Mouse (Mus musculus) cortical plate, adult 2 months (tissue): Measurements from ENCODE around the gene Cdk2ap1. TPM values are rescaled to one million over a fixed set of nuclear protein-coding genes. Genes with fewer than 3 reads are reported as not detected.
A peak's percentile ranks its signal among the peaks of the same experiment; 100 is the strongest.
"Not testable (repeated sequence)": the region's sequence is repeated elsewhere in the genome, so short reads cannot be mapped to it uniquely, and the experiment has no call there.

Experiments used
- H3K27ac ChIP-seq: fragments of 200-500 bp; 2 replicates; pipeline ENCODE4 v1.5.1; 2012; ENCODE audit warnings: low read length, control low read depth, inconsistent platforms; ENCODE audit not compliant: insufficient read depth
- H3K4me1 ChIP-seq: fragments of 200-500 bp; 2 replicates; pipeline ENCODE4 v1.6.1; 2011; ENCODE audit warnings: low read length; ENCODE audit not compliant: control insufficient read depth, insufficient read depth
- H3K4me3 ChIP-seq: fragments of 200-500 bp; 2 replicates; pipeline ENCODE4 v1.5.1; 2011; ENCODE audit warnings: mild to moderate bottlenecking, low read length, control low read depth; ENCODE audit not compliant: insufficient read depth
- CTCF ChIP-seq: fragments of 200-500 bp; IDR thresholded peaks from 2 replicates; pipeline ENCODE4 v1.5.1; 2011; ENCODE audit warnings: mild to moderate bottlenecking, control low read depth, low read length; ENCODE audit not compliant: insufficient read depth; ENCODE audit errors: extremely low read depth
- POLR2A ChIP-seq: fragments of 200-500 bp; IDR thresholded peaks from 2 replicates; pipeline ENCODE4 v1.6.1; 2011; ENCODE audit warnings: mild to moderate bottlenecking, low read length, control low read depth; ENCODE audit not compliant: insufficient read depth; ENCODE audit errors: extremely low read depth
- polyA plus RNA-seq: library from polyadenylated mRNA; depleted of rRNA; stranded (reverse); fragments of >200 nt; gene quantifications from 2 replicates; pipeline ENCODE4 v1.2.3, GENCODE M21; 2012; rRNA removed

Cdk2ap1 gene
- polyA plus RNA-seq: 252 and 264 TPM in 2 replicates

DNA sequence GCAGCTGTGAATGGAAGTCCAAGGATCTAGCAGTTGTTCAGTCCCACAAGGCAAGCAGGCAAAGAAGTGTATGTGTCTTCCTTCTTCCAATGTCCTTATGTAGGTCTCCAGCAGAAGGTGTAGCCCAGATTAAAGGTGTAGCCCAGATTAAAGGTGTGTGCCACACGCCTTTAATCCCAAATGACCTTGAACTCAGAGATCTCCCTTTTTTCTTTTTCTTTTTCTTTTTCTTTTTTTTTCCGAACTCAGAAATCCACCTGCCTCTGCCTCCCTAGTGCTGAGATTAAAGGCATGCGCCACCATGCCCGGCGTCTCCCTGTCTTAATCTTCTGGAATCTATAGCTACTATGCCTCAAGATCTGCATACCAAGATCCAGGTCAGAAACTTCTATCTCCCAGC lies at the start of gene Cdk2ap1:
Gene Cdk2ap1 (minus strand): TSS at position 101 of the 400 bp plus-strand sequence.
- not testable (repeated sequence) for H3K4me1 ChIP-seq, H3K4me3 ChIP-seq
- peak within 1 kb of the TSS; percentile 88 for H3K27ac ChIP-seq

DNA sequence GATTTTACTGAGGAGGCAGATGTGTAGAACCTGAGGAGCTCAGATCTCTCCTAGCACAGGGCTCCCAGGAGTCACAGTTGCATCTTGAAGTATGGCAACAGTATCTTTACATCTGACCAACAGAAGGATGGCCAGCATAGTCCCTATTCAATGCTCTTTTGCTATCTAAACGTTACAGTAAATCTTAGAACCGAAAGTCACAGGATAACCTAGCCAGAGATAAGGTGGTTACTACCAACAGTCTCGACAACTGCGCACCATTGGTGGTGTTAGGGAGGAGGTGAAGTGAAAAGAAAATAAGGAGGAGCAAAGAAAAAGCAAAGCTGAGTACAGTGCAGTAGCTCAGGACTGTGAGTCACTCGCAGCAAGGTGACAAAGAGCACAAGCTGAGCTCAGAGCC lies 49.3 kb upstream of the Cdk2ap1 start:
- Histone ChIP-seq H3K27ac (no peak overlapping the region), H3K4me3 (no peak overlapping the region), H3K4me1 (no peaks in the 10 kb centered on the region)
- TF ChIP-seq POLR2A: no peak
- TF ChIP-seq CTCF: no peak

DNA sequence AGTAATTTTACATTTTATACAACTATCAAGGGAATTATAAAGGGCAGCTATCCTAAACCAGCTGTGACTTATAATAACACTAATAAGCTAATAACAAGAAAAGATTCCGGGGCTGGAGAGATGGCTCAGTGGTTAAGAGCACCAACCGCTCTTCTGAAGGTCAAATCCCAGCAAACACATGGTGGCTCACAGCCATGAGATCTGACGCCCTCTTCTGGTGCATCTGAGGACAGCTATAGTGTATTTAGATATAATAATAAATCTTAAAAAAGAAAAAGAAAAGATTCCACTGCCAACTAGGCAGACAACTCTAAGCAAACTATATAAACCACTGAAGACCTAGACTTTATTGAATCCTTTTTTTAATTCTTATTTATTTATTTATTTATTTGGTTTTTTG lies 47.9 kb upstream of the Cdk2ap1 start:
- TF ChIP-seq POLR2A: no peak
- no peak for TF ChIP-seq CTCF
- no peaks in the 10 kb centered on the region for H3K4me1 ChIP-seq
- no peak overlapping the region for H3K4me3 ChIP-seq
- no peak overlapping the region for H3K27ac ChIP-seq

DNA sequence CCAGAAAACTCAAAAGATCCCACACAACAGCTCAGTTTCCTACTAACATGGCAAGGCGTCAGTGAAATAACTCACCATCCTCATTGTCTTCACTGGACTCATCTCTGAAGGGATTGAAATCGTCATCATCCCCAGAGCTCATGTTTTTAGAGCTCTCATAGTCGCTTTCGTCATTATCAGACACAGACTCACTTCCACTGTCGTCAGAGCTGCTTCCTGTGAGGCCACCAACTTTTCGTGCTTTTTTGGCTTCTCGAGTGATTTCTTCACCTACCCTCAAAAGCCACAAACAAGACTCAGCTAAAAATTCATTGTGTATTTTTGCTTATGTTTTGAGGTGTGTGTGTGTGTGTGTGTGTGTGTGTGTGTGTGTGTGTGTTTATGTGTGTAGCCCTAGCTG lies 30.8 kb upstream of the Cdk2ap1 start:
- Histone ChIP-seq H3K27ac (no peak overlapping the region), H3K4me3 (no peak overlapping the region), H3K4me1 (no peaks in the 10 kb centered on the region)
- TF ChIP-seq CTCF (no peak), POLR2A (no peak)

DNA sequence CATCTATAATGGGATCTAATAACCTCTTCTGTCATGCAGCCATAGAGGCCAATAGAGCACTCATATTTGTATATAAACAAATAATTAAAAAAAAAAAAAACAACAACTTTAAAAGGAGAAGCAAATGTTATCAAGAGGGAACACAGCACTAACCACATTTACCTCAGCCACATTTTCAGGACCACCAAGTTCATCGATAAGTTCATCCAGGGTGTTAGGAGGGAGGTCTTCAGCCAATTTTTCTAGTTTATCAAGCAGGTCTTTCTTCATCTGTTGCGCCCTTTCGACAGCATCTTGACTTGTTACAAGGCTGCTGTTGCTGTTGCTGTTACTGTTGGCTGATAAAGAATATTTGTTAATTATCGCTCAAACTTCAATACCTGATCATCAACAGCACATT lies 29.5 kb upstream of the Cdk2ap1 start:
- Histone ChIP-seq H3K27ac (no peak overlapping the region), H3K4me1 (no peaks in the 10 kb centered on the region), H3K4me3 (no peak overlapping the region)
- TF ChIP-seq POLR2A (no peak), CTCF (no peak)

DNA sequence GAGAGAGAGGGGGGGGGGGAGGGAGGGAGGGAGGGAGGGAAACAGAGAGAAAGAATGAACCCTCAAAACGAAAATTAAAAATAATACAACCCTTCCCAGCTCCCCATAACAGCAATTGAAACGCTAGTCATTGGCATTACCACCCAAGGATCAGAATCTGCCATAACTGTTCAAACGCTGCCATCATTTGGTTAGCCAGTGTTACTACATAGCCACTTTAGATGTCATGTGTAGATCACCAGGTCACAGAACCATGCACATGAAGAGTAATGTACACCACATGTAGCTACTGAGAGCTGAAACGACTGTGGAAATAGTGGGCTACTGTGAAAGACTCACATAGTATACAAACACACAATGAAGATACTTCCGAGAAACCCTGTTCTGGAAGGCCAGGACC lies 25.1 kb upstream of the Cdk2ap1 start:
- H3K27ac ChIP-seq: no peak overlapping the region
- TF ChIP-seq CTCF (peak; percentile 19; the same call in 1 of the 2 replicates), POLR2A (no peak)
- no peaks in the 10 kb centered on the region for H3K4me1 ChIP-seq
- H3K4me3 ChIP-seq: no peak overlapping the region

DNA sequence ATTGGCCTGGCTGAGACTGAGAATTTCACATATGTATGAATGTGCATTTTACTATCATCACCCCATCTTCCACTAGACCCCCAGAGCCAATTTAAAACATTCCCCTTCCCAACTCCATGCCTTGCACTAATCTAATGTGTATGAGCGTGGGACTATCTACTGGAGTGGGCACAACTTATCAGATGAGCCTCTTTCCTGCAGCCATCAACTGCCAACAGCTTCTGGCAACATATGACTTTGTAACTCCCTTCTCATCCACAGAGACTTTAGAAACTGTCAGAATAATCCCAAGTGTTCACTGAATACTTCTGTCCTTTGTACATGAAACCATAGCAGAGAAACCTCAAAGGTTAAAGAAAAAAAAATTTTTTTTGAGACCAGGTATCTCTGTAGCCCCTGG lies 17.2 kb upstream of the Cdk2ap1 start:
- no peaks in the 10 kb centered on the region for H3K4me1 ChIP-seq
- TF ChIP-seq POLR2A (no peak), CTCF (no peak)
- no peak overlapping the region for H3K27ac ChIP-seq
- H3K4me3 ChIP-seq: no peak overlapping the region

DNA sequence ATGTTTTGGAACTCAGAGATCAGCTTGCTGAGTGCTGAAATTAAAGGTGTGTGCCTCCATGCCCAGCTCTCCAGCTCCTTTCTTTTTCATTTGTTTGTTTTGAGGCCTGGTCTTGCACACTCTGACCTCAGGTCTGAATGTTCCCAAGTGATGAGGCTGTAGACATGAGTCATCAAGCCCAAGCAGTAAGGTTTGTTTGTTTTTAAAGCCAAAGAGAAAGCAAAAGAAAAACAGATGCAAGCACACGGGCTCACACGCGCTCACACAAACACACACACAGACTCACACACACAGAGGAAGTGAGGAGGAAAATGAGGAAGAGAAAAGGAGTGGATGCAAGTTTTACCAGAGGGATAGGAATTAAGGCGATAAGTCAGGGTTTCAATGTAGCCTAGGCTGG lies 14.3 kb upstream of the Cdk2ap1 start:
- no peaks in the 10 kb centered on the region for H3K4me1 ChIP-seq
- TF ChIP-seq POLR2A (no peak), CTCF (no peak)
- H3K27ac ChIP-seq: no peak overlapping the region
- no peak overlapping the region for H3K4me3 ChIP-seq

DNA sequence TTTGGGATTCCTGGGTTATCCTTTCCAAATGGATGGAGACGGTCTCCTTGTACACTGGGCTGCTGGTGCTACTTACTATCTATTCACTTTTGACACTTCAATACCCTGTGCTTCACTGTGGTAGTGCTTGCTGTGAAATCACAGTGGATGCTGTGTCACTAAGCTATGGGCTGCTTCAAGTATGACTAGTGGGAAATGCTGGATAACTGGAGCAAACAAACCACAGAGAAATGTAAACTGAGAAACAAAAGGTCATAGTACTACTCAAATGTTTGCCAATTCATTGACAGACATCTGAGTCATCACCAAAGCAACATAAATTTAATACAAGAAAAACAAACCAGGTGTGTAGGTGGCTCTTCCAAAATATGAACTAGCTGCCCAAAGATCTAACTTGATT lies 13.5 kb upstream of the Cdk2ap1 start:
- no peak for TF ChIP-seq CTCF
- TF ChIP-seq POLR2A: no peak
- Histone ChIP-seq H3K27ac (no peak overlapping the region), H3K4me3 (no peak overlapping the region), H3K4me1 (no peaks in the 10 kb centered on the region)

DNA sequence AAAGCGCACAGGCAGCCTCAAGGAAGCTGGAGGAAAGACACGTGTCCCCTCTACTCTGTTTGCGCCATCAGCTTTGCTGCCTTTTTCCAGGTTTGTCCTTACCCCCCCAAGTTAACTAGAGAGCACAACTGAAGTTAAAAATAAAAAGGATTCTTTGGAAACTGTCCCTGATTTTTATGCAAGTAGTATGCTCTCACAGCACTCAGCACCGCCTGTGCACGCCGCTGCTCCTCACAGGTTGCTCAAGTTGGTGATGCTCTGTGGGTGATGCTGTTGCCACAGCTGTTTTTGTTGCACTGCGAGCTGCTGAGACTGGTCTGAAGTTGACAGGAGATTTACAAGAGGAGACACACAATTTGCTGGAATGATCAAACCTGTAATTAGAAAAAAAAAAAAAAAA lies 11.4 kb upstream of the Cdk2ap1 start:
- TF ChIP-seq CTCF: no peak
- no peak for TF ChIP-seq POLR2A

DNA sequence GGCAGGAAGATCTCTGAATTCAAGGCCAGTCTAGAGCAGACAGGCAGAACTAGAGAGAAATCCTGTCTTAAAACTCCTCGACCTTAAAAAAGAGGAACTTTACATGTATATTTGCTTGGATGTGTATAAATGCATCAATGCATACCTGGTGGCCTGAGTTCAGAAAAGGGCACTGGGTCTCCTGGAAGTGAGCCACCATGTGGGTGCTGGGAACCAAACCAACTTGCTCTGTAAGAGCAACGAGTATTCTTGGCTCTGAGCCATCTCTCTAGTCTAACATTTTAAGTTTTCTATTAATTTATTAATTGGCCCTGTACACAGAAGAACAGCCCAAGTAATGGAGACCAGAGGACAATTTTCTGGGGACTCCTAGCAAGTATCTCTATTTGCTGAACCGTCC lies 3.8 kb upstream of the Cdk2ap1 start:
- Histone ChIP-seq H3K27ac (no peak overlapping the region), H3K4me3 (no peak overlapping the region), H3K4me1 (peaks cover 1% of the 10 kb centered on the region; the same call in 1 of the 2 replicates)
- TF ChIP-seq POLR2A: no peak
- no peak for TF ChIP-seq CTCF

More for the DNA sequence above, 11.4 kb upstream of the Cdk2ap1 start:
- H3K4me1 ChIP-seq: no peaks in the 10 kb centered on the region
- H3K27ac ChIP-seq: no peak overlapping the region
- no peak overlapping the region for H3K4me3 ChIP-seq
